Mouse (Mus musculus) cerebellum, postnatal 25 days (tissue): ENCODE data around the gene Cit.
A peak's percentile ranks its signal among the peaks of the same experiment; 100 is the strongest.

Experiments used
- DNase-seq, 2 experiments: peaks; one replicate each; pipeline ENCODE4 v3.0.0; 2021; ENCODE audit warnings: mixed read lengths in 2 of 2

Gene Cit

GRCm38 (mm10) chr5:115918597-115919351, 73.7 kb downstream of the Cit start:
- DNase-seq, result no peak

GRCm38 (mm10) chr5:115921990-115922389, 76.9 kb downstream of the Cit start:
- no peak for DNase-seq

- DNase-seq, result no peak
These were observed 79.9 kb downstream of the Cit start for GRCm38 (mm10) chr5:115924946-115925345.

DNA sequence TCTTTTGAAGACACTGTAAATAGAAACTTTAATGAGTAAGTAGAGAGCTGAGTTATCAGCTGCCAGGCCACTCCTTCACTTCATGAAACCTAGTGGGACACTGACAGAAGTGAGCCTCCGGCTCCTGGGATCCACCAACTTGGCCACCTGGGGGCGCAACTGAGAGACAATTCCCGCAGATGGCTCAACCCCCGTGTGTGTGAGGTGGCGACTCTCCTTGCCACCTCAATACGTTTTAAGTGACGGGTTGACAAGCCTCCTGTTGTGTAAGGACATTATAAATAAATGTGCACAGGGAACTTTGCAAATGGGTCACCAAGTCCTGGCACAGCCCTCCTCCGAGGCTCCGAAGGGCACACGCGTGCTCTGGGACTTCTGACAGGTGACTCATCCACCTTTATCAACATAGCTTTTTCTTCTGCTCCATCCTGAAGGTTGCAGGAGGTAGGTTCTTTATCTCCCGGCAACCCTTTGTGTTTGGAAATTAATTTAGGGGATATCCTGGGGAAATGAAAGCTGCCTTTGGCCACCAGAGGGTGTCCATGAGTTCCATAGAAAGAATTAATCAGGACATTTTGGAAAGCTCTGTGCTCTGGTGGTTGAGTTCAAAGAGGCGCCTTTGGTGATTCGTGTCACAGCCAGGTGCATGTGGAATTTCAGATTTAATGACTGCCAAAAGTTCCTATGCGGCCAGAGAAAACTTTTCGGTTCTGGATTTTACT, 83.9 kb downstream of the Cit start:
- DNase-seq, result peak in 1 of 2 experiments; percentile 59

DNA sequence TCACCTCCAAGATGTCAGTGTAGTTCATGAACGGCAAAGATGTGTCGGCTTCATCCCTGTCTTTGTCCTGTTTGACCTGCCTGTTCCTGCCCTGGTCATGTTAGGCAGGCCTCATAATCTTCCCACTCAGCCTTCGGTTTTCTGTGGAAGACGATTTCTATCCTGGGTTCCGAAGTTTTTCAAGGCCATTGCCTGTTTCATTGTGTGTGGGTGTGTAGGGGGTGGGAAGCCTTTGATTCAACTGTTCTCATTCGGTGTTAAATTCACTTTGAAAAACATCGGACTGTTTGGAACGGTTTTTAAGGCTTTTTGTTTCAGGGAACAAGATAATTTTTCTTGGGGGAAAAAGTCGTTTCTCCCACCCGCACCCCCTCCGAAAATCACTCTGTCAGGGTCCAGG, 87.2 kb downstream of the Cit start:
- DNase-seq, result no peak

DNA sequence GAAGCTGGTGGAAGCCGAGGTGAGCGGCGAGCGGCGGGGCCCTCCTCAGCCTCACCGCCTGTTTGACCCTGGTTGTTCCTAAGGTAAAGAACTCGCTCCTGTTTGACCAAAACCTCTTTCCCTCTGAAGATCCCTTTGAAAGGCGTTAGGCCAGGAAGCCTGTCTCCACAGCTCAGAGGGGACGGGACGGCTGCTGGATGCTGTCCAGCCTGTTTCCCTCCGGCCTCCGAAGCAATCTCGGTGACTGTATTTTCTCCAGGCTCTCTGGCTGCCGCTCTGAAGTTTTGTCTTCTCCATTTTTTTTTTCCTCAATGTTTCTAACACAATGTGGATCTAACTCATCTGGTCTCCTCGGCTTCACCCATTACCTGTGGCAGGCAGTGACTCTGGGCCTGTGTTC, 91.8 kb downstream of the Cit start:
- no peak for DNase-seq

DNA sequence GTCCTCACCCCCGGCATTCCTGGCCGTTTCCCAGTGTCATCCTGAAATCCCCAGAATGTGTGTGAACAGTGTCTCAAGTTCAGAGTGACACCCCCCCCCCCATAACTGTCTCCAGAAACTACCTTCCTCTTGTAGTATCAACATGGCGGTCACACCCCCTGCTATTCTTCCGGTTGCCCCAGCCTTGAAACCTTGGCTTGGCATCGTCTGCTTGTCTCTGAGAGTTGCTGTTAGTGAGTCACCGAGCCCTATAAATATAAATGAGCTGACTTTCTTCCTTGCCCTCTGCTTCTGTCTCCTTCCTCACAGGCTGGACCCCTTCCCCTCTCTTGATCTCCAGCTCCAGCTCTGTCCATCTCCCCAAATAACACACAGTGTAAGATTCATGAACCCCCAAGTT, 92.5 kb downstream of the Cit start:
- no peak for DNase-seq

DNA sequence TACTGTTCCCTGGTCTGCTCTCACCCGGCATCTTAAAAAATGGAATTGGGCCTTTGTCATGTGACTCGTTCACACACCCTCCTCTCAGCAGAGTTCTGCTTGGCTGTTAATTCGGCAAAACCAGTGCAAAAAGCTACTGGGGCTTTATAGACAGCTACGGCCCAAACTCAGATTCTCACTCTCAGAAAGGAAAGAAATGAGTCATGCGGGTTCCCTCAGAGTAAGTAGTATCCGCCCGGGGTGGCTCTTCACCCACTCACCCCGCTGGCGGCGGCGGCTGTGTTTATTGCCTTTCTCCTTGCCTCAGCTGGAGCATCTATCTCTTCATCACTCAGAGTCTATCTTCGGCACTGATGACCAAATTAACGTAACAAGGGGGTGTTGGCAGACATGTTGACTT, 93.9 kb downstream of the Cit start:
- DNase-seq, result no peak

GRCm38 (mm10) chr5:115942389-115942788, 97.3 kb downstream of the Cit start:
- no peak for DNase-seq

DNA sequence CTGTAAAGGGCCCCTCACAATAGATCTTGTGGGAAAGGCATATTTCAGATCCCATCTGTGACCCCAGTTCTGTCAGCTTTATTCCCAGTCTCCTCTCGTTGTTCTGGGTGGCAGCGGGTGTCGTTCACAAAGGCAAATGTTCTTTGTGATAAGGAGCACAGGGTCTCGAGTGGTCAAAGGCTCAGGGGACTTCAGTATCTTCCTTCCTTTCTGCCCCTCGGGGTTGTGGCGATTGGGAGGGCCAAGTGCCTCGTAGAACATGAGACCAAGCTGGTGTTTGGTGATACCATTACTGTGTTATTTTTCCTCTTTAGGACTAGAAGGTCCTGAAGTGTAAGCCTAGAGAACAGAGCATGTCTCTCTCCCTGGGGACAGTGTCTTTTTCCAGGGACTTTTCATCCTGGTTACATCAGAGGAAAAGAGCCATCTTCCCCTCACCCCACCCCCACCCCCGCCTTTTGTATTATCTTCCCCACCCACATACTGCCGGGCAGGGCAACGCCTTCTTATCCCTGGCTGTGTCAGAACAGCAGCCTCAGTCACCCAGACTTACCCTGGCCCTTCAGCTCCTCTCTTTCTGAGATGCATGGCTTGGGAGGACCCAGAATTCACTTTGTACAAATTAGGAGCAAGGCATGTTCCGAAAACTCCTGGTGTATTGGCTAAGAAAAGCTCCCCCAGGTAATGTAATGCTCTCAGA, 99.9 kb downstream of the Cit start:
- no peak for DNase-seq

GRCm38 (mm10) chr5:115947622-115948353, 102.7 kb downstream of the Cit start:
- DNase-seq, result no peak

- no peak for DNase-seq
These were observed 105.9 kb downstream of the Cit start for GRCm38 (mm10) chr5:115950936-115951335.

- DNase-seq, result no peak
These were observed 108.1 kb downstream of the Cit start for GRCm38 (mm10) chr5:115953173-115953572.

DNA sequence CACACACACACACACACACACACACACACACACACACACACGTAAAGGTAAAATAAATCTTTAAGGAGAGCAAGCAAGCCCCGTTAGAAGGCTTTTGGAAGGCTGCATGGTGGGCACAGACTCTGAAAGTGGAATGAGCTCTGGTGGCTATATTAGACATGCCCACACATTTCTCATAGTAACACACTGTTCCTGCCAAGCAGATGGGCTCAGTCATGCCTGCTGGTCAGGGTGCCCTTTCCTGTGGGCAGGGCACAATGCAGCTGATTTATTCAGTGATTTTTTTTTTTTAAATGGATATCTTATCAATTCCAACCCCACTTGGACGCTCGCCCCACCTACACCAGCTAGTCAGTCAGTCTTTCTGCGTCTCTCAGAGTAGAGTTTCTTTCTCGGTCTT, 109.0 kb downstream of the Cit start:
- DNase-seq, result no peak

- no peak for DNase-seq
These were observed 109.5 kb downstream of the Cit start for GRCm38 (mm10) chr5:115954549-115954948.

DNA sequence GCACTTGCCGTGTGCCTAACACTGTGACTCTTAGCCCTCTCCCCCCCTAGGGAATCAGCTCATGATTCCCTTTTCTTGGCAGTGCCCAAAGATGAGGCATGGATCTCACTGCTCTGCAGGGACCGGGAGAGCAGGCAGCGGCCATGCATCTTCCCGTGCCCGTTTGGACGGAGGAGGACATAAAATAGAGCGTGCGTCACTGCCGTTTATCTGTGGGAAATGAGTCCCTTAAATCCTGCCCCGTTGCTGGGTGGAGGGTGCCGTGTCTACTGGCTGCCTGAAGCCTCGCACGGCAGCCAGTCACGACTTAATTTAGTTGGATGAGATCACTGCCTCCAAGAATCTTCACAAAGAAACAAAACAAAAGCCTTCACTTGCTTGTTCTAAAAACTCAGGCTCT, 110.1 kb downstream of the Cit start:
- no peak for DNase-seq

GRCm38 (mm10) chr5:115956048-115956447, 111.0 kb downstream of the Cit start:
- DNase-seq, result no peak

DNA sequence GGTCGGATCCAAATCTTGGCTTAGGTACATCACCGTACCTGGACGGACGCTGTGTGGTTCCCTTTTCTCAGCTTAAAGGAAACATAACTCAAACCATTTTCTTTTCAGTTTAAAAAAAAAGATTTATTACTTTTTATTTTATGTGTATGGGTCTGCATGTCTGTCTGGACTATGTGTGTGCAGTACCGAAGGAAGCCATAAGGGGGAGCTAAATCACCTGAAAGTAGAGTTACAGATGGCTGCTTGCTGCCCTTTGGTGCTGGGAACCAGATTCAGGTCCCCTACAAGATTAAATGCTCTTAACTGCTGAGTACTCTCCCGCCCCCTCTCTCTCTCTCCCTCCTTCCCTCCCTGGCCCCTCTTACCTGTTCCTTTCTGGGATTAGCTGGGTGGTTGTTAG, 112.1 kb downstream of the Cit start:
- no peak for DNase-seq

DNA sequence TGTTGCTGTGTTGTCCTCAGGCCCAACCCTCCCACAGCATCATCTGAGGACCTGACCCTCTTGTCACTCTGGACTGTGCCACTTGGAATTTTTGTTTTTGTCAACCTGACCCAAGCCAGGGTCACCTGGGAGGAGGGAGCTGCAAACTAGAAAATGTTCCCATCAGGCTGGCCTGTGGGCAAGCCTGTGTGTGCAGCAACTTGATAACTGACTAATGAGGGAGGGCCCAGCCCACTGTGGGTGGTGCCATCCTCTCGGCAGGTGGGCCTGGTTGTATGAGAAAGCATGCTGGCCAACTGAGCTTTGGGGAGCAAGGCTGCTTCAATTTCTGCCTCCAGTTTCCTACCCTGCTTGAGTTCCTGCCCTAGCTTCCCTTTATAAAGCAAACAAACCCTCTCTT, 113.3 kb downstream of the Cit start:
- no peak for DNase-seq

DNA sequence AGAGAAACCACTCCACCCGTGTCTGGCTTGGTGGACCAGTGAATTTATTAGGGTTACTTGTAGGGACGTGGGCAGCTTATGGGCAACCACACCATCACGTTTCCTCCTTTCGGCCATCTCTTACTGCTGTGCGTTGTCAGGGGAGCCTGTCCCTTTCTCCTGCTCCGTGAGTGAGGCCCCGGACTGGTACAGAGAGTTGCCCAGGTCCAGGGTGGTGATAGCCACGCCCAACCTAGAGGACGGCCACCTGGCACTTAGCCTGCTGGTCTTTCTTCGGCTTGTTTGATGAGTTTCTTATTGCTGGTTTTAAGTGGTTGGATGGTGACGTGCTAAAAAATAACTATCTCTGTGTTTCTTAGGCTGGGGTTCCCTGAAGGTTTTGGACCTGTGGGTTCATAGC, 113.7 kb downstream of the Cit start:
- DNase-seq, result no peak

DNA sequence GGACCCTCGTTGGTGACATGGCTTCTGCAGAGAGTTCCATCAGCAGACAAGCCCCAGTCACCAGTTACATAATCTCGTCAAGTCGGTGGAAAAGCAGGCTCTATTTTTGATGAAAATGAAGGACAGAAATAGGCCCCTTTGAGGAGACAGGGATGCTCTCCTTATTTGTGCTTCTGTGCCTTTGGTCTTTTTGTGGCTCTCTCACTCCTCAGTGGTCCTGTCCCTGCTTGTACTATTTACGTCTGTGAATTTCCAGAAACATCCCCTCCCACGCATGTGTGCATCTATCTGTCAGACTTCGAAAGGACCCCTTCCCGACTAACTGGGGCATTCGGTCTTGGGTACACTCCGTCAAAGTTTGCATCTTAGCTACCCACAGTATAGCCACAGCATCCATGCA, 116.7 kb downstream of the Cit start:
- no peak for DNase-seq

- DNase-seq, result peak in 1 of 2 experiments; percentile 30
These were observed 126.2 kb downstream of the Cit start for GRCm38 (mm10) chr5:115971236-115971635.

DNA sequence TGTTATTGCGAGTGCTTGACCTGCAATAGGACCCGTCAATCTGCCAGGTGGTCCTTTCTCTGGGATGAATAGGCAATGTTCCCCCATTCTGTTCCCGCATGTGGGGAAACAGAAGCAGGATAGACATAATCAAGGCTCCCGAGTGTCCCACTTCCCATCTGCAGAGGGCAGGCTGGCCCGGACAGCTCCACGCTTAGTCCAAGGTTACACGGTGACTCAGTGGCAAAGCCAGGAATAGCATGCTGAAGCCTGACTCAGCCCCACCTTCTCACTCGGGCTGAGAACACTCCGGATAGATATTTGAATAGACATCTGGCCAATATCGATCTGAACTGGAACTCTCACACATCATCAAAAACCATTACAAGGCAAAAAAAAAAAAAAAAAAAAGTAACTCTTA, 130.6 kb downstream of the Cit start:
- no peak for DNase-seq
